Mouse (Mus musculus) cortical plate, adult 2 months (tissue): ENCODE results near the gene Tfb2m. TPM values are rescaled to one million over a fixed set of nuclear protein-coding genes. Genes with fewer than 3 reads are reported as not detected.

Experiments used
- H3K27ac ChIP-seq: fragments of 200-500 bp; 2 replicates; pipeline ENCODE4 v1.5.1; 2012; ENCODE audit warnings: low read length, control low read depth, inconsistent platforms; ENCODE audit not compliant: insufficient read depth
- H3K4me1 ChIP-seq: fragments of 200-500 bp; 2 replicates; pipeline ENCODE4 v1.6.1; 2011; ENCODE audit warnings: low read length; ENCODE audit not compliant: control insufficient read depth, insufficient read depth
- H3K4me3 ChIP-seq: fragments of 200-500 bp; 2 replicates; pipeline ENCODE4 v1.5.1; 2011; ENCODE audit warnings: mild to moderate bottlenecking, low read length, control low read depth; ENCODE audit not compliant: insufficient read depth
- CTCF ChIP-seq: fragments of 200-500 bp; IDR thresholded peaks from 2 replicates; pipeline ENCODE4 v1.5.1; 2011; ENCODE audit warnings: mild to moderate bottlenecking, control low read depth, low read length; ENCODE audit not compliant: insufficient read depth; ENCODE audit errors: extremely low read depth
- POLR2A ChIP-seq: fragments of 200-500 bp; IDR thresholded peaks from 2 replicates; pipeline ENCODE4 v1.6.1; 2011; ENCODE audit warnings: mild to moderate bottlenecking, low read length, control low read depth; ENCODE audit not compliant: insufficient read depth; ENCODE audit errors: extremely low read depth
- polyA plus RNA-seq: library from polyadenylated mRNA; depleted of rRNA; stranded (reverse); fragments of >200 nt; gene quantifications from 2 replicates; pipeline ENCODE4 v1.2.3, GENCODE M21; 2012

Gene Tfb2m
- polyA plus RNA-seq, 1 experiment, result 20.6 TPM

DNA sequence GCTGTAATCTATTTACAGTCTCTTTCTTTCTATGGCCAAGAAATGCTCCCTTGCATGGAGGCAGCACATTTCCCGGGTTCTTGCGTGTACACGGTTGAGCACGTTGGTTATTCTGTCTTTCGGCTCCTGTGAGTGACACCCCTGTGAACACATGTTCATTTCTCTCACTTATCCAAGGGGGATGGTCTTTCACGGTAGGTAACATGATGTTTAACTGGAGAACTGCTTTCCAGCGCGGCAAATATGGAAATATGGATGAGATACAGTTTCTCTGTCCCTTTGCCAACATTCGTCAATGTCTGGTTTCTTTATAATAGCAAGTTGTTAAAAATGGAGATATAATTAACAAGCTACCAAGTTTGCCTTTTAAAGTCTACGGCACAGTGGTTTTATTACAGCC, 35.4 kb upstream of the Tfb2m start:
- H3K4me3 ChIP-seq, result no peak overlapping the region
- no peaks in the 10 kb centered on the region; the same call in none of the 2 replicates for H3K4me1 ChIP-seq
- H3K27ac ChIP-seq, result no peak overlapping the region
- TF ChIP-seq POLR2A (no peak), CTCF (no peak)

DNA sequence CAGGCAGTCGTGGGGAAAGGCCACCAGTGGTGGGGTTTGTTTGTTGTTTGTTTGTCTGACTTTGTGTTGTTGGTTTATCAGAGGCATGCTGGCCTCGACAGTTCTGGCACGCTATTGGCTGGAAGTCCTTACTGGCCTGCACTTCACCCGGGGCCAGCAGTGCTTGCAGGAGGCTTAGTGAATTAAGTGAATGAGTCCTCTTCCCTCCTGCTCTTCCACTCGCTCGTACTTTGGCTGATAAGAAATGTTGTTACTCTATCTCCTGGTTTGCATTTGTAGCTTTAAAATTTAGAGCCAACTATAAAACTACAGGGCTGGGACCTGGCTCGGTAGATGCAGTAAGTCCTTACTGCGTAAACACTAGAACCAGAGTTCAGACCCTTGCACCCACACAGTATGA, 34.1 kb upstream of the Tfb2m start:
- Histone ChIP-seq H3K4me3 (no peak overlapping the region), H3K4me1 (no peaks in the 10 kb centered on the region; the same call in none of the 2 replicates)
- TF ChIP-seq CTCF, result no peak
- no peak for TF ChIP-seq POLR2A

DNA sequence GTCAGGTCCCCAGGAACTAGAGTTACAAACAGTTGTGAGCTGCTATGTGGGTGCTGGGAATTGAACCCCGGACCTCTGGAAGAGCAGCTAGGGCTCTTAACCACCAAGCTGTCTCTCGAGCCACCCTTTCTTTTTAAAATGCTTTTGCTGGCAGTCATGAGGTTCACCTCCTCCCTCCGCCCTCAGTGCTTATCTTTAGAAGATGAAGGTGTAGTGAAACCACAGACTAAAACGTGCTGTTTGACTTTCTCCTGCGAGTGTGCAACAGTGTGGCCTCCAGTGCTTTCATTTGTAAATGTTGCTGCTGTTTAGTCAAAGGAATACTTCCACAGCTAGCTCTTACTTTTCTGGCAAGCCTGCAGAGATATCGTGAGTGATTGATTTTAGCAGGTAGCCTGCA, 32.6 kb upstream of the Tfb2m start:
- Histone ChIP-seq H3K4me1 (no peaks in the 10 kb centered on the region; the same call in none of the 2 replicates), H3K4me3 (no peak overlapping the region), H3K27ac (no peak overlapping the region)
- TF ChIP-seq CTCF (no peak), POLR2A (no peak)

More for the DNA sequence above, 34.1 kb upstream of the Tfb2m start:
- H3K27ac ChIP-seq, result no peak overlapping the region

DNA sequence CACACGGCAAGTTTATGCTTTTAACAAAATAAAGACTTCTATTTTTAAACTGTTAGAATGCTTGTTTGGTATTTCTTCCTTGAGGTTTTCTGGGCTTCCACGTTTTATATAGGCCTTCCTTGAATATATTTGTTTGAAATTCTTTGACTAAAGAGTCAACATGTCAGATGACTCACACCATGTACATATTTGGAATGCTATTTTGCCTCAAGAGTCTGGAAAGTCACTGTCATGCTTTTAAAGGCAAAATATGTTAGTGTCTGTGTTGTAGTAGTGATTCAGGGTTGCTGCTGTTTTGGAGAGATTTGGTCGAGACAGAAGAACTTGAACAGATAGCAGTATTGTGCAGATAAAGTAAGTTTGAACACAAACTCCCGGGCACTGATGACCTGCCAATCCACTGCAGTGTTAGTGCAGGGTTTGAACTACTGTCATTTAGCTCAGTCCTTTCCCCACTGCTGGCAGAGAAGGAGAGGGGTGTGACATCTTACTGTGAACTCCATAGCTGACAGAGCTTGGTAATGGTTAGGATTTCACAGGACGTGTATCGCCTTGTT, 27.7 kb upstream of the Tfb2m start:
- Histone ChIP-seq H3K4me1 (no peaks in the 10 kb centered on the region; the same call in 1 of the 2 replicates), H3K4me3 (no peak overlapping the region), H3K27ac (no peak overlapping the region)
- TF ChIP-seq CTCF (no peak), POLR2A (no peak)

DNA sequence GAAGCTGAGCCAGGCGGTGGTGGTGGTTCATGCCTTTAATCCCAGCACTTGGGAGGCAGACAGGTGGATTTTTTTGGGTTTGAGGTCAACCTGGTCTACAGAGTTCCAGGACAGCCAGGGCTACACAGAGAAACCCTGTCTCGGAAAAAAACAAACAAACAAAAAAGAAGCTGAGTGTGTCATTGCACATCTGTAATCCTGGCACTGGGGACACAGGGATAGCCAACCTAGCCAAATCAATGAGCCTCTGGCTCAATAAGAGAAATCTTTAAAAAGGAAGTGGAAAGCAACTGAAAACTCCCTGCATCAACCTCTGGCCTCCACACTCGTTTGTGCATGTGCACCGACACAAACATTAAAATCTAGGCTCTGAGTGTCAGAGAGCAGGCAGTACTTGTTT, 25.6 kb upstream of the Tfb2m start:
- no peak for TF ChIP-seq POLR2A
- no peak for TF ChIP-seq CTCF
- H3K27ac ChIP-seq, result no peak overlapping the region
- H3K4me3 ChIP-seq, result no peak overlapping the region
- H3K4me1 ChIP-seq, result no peaks in the 10 kb centered on the region; the same call in 1 of the 2 replicates

DNA sequence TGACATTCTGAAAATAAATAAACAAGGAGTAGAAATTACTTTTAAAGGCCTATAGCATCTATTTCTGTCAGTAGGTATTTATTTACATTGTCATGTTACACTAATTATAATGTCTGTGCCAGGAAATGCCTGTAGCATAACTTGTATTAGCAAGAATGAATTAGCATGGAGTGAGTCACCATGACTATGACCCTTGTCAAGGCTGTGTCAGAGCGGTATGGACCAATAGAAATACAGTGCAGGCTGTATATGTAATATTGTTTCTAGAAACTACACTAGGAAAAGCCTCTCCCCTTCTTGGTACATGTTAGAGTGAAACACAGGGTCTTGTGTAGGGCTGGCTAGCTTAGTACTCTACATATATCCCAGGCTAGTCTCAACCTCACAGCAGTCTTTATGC, 24.4 kb upstream of the Tfb2m start:
- Histone ChIP-seq H3K4me1 (no peaks in the 10 kb centered on the region; the same call in 1 of the 2 replicates), H3K27ac (no peak overlapping the region), H3K4me3 (no peak overlapping the region)
- no peak for TF ChIP-seq POLR2A
- TF ChIP-seq CTCF, result no peak

DNA sequence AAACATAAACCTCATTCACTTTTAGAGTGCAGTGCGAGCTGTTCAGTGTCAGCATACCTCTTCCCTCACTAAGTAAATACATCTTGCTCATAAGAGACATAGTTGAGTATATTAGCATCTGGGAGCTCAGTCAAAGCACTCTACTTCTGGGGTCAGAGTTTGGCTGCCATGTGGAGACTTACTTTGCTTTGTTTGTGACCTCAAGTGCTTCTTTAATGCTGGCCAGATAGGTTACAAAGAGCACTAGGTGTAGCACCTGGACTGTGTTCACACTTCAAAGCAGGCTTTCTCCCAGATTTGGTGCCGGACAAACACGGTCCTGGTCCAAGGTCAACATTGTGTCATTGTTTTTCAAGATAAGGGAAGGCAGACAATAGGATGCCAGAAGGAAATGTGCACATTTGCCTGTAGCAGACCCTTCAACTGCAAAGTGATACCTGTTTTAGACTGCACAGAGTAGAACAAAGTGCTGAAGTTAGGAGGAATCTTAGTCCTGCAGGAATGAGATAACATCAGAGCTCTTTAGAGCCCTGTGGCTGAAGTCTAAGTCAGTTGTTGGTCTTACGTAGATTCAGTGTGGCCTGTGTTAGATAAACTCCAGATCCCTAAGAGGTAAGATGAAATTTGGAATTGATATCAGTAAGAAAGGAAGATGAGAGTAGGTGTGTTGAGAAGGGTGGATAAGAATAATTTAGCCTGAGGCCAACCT, 22.8 kb upstream of the Tfb2m start:
- Histone ChIP-seq H3K27ac (no peak overlapping the region), H3K4me3 (no peak overlapping the region), H3K4me1 (no peaks in the 10 kb centered on the region; the same call in 1 of the 2 replicates)
- TF ChIP-seq POLR2A, result no peak
- no peak for TF ChIP-seq CTCF

DNA sequence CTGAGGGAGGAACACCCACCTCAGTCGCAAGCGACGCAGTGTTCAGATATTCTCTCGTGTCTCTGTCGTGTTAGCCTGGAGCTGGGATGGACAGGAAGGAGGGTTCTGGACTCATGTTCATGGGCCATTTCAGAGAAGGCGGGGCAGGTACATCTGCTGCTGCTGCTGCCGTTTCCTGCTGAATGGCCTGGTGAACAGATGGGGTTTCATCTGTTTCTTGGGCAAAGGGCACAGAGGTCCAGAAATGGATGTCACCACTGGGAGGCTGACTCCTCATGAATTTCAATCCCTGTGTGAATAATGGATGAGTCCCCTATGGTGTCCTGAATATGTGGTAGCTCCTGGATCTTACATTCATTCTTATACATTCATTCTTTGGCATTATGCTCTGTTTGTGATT, 21.5 kb upstream of the Tfb2m start:
- no peak overlapping the region for H3K4me3 ChIP-seq
- no peak for TF ChIP-seq POLR2A
- no peak for TF ChIP-seq CTCF
- H3K27ac ChIP-seq, result no peak overlapping the region

DNA sequence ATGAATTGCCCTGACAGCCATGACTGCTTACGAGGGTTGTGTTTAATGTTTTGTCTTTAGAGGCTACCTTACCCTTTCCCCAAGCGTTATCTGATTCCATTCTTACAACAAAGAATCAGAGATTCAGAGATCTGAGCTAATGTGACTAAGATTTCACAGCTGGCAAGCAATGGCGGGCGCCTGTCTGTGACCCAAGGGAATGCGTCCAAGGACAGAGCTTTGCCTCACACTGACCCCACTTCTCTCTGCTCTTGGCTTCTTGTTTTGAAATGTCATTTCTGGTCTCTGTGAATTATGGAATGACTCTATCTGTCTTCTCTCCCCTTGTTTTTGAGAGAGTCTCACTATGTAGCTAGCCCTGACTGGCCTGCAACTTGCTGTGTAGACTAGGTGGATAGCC, 17.9 kb upstream of the Tfb2m start:
- TF ChIP-seq POLR2A (no peak), CTCF (no peak)
- no peak overlapping the region for H3K27ac ChIP-seq

More for the DNA sequence above, 21.5 kb upstream of the Tfb2m start:
- peaks cover 3% of the 10 kb centered on the region; the same call in 1 of the 2 replicates for H3K4me1 ChIP-seq

DNA sequence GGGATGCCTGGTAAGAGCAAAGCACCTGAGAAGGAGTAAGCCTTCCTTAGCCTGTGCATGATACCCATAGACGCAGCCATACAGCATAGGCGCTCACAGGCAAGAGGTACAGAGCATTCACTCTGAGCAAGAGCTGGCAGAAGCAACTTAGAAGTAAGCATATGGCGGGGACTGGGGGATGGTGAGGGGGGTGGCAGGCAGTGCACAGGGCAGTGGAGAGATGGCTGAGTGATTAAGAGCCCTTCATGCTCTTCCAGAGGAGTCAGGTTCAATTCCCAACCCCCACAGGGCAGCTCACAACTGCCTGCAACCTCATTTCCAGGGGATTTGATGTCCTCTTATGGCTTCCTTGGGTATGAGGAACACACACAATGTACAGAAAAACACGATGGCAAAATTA, 17.1 kb upstream of the Tfb2m start:
- Histone ChIP-seq H3K4me3 (no peak overlapping the region), H3K4me1 (peaks cover 3% of the 10 kb centered on the region; the same call in 1 of the 2 replicates), H3K27ac (no peak overlapping the region)
- TF ChIP-seq POLR2A (no peak), CTCF (no peak)

More for the DNA sequence above, 17.9 kb upstream of the Tfb2m start:
- Histone ChIP-seq H3K4me1 (peaks cover 3% of the 10 kb centered on the region; the same call in 1 of the 2 replicates), H3K4me3 (no peak overlapping the region)

DNA sequence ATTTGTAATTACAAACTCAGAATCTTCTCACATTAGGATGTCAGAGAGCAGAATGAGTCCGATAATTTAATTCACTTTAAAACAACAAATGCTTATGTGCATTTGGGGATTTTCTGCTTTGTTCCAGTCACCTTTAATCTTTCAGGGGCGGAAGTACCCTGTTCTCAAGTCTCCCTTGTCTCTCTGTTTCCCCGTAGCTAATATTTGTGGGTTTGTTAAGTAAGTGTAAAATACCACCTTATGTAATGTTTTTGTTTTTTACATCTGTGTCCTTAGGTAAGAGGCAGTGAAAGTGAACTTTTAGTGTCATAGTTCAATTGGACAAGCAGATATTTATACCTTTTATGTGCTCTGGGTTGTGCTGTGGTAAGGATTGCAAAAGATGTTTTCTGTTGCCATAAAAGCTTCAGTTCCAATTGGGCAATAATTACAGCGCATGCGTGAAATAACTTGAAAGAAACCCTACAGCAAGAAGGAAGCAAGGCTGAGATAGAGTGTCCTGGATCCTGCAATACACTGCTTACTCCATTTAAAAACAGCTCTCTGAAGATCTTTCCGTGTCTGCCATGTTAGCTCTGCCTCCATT, 14.9 kb upstream of the Tfb2m start:
- H3K4me3 ChIP-seq, result no peak overlapping the region
- TF ChIP-seq CTCF (no peak), POLR2A (no peak)
- H3K4me1 ChIP-seq, result peaks cover 3% of the 10 kb centered on the region; the same call in 1 of the 2 replicates
- no peak overlapping the region for H3K27ac ChIP-seq
